Mouse (Mus musculus) E14TG2a.4 (cell line): ENCODE measurements around the gene Myo10.
A peak's percentile ranks its signal among the peaks of the same experiment; 100 is the strongest.
"Not testable (repeated sequence)": the region's sequence is repeated elsewhere in the genome, so short reads cannot be mapped to it uniquely, and the experiment has no call there.

Experiments used
- H3K27me3 ChIP-seq: 2 replicates; pipeline ENCODE4 v1.6.1; 2014; ENCODE audit warnings: low read length, control low read depth; ENCODE audit not compliant: insufficient read depth
- H3K36me3 ChIP-seq: 2 replicates; pipeline ENCODE4 v1.6.1; 2014; ENCODE audit warnings: low read length, control low read depth; ENCODE audit not compliant: insufficient read depth
- H3K4me1 ChIP-seq: replicated peaks from 2 replicates; pipeline ENCODE4 v1.6.1; 2014; ENCODE audit warnings: low read depth, low read length, control low read depth
- H3K4me3 ChIP-seq: replicated peaks from 2 replicates; pipeline ENCODE4 v1.5.1; 2014; ENCODE audit warnings: mild to moderate bottlenecking, low read length
- H3K9me3 ChIP-seq: 2 replicates; pipeline ENCODE4 v1.6.1; 2014; ENCODE audit warnings: low read length, control low read depth
- CTCF ChIP-seq: conservative IDR thresholded peaks from 2 replicates; pipeline ENCODE4 v1.5.1; 2014; ENCODE audit warnings: low read length
- NANOG ChIP-seq: IDR thresholded peaks from 2 replicates; pipeline ENCODE4 v1.6.1; 2014; ENCODE audit warnings: borderline replicate concordance, low read length, mixed read lengths
- POU5F1 ChIP-seq: IDR thresholded peaks from 2 replicates; pipeline ENCODE4 v1.6.1; 2014; ENCODE audit warnings: low read length, borderline replicate concordance

The Myo10 gene

GRCm38 (mm10) chr15:25710876-25711275 is 88.6 kb downstream of the Myo10 start:
- Histone ChIP-seq H3K4me3 (no peak overlapping the region), H3K4me1 (peaks cover 56% of the 10 kb centered on the region), H3K9me3 (no peaks in the 10 kb centered on the region), H3K36me3 (peaks cover 8% of the 10 kb centered on the region), H3K27me3 (peaks cover 12% of the 10 kb centered on the region; the same call in 1 of the 2 replicates)
- TF ChIP-seq POU5F1: no peak
- TF ChIP-seq CTCF: no peak
- TF ChIP-seq NANOG: no peak

GRCm38 (mm10) chr15:25712877-25713276 is 90.6 kb downstream of the Myo10 start:
- no peak for TF ChIP-seq POU5F1
- no peaks in the 10 kb centered on the region for H3K9me3 ChIP-seq
- H3K27me3 ChIP-seq: peaks cover 12% of the 10 kb centered on the region; the same call in 1 of the 2 replicates

GRCm38 (mm10) chr15:25713587-25714361 is 91.4 kb downstream of the Myo10 start:
- TF ChIP-seq POU5F1: no peak
- TF ChIP-seq CTCF: no peak
- no peak for TF ChIP-seq NANOG
- peaks cover 12% of the 10 kb centered on the region; the same call in 1 of the 2 replicates for H3K27me3 ChIP-seq
- no peaks in the 10 kb centered on the region for H3K9me3 ChIP-seq
- H3K36me3 ChIP-seq: peaks cover 8% of the 10 kb centered on the region
- H3K4me3 ChIP-seq: peak overlapping the region; percentile 78
- H3K4me1 ChIP-seq: peaks cover 56% of the 10 kb centered on the region

More at GRCm38 (mm10) chr15:25712877-25713276, 90.6 kb downstream of the Myo10 start:
- H3K4me3 ChIP-seq: no peak overlapping the region
- H3K4me1 ChIP-seq: peaks cover 54% of the 10 kb centered on the region
- H3K36me3 ChIP-seq: peaks cover 8% of the 10 kb centered on the region

- H3K4me3 ChIP-seq: no peak overlapping the region
- peaks cover 13% of the 10 kb centered on the region for H3K36me3 ChIP-seq
- H3K27me3 ChIP-seq: peaks cover 12% of the 10 kb centered on the region; the same call in 1 of the 2 replicates
- TF ChIP-seq POU5F1: no peak
- TF ChIP-seq CTCF: no peak
- no peak for TF ChIP-seq NANOG
- peaks cover 61% of the 10 kb centered on the region for H3K4me1 ChIP-seq
- H3K9me3 ChIP-seq: no peaks in the 10 kb centered on the region
These were observed 93.1 kb downstream of the Myo10 start for GRCm38 (mm10) chr15:25715218-25715995.

GRCm38 (mm10) chr15:25715996-25716395 is 93.7 kb downstream of the Myo10 start:
- H3K4me3 ChIP-seq: no peak overlapping the region
- H3K4me1 ChIP-seq: peaks cover 63% of the 10 kb centered on the region
- TF ChIP-seq CTCF (no peak), POU5F1 (no peak)

GRCm38 (mm10) chr15:25717006-25717405 is 94.7 kb downstream of the Myo10 start:
- Histone ChIP-seq H3K36me3 (peaks cover 27% of the 10 kb centered on the region), H3K9me3 (no peaks in the 10 kb centered on the region), H3K4me1 (peaks cover 73% of the 10 kb centered on the region), H3K27me3 (peaks cover 12% of the 10 kb centered on the region; the same call in 1 of the 2 replicates), H3K4me3 (no peak overlapping the region)
- TF ChIP-seq CTCF: peak; percentile 86
- no peak for TF ChIP-seq NANOG
- TF ChIP-seq POU5F1: no peak

More at GRCm38 (mm10) chr15:25715996-25716395, 93.7 kb downstream of the Myo10 start:
- Histone ChIP-seq H3K27me3 (peaks cover 12% of the 10 kb centered on the region; the same call in 1 of the 2 replicates), H3K9me3 (no peaks in the 10 kb centered on the region), H3K36me3 (peaks cover 19% of the 10 kb centered on the region)

GRCm38 (mm10) chr15:25718104-25718503 is 95.8 kb downstream of the Myo10 start:
- not testable (repeated sequence) for H3K9me3 ChIP-seq, H3K27me3 ChIP-seq, H3K4me3 ChIP-seq
- H3K4me1 ChIP-seq: peaks cover 75% of the 10 kb centered on the region
- TF ChIP-seq CTCF: 0 out of 2 replicates have a peak, but pooled peaks have one; percentile 10
- peaks cover 37% of the 10 kb centered on the region for H3K36me3 ChIP-seq

- Histone ChIP-seq H3K4me1 (peaks cover 75% of the 10 kb centered on the region), H3K36me3 (peaks cover 40% of the 10 kb centered on the region), H3K27me3 (no peaks in the 10 kb centered on the region), H3K9me3 (no peaks in the 10 kb centered on the region), H3K4me3 (no peak overlapping the region)
- TF ChIP-seq CTCF (no peak), NANOG (no peak), POU5F1 (no peak)
These were observed 96.9 kb downstream of the Myo10 start for GRCm38 (mm10) chr15:25719270-25719669.
